Mouse (Mus musculus) midbrain, embryonic 15.5 days (tissue): ENCODE measurements at regions not wholly inside any gene's neighbourhood (a gene's known extent, or its start where the extent isn't known, plus 50 kb on each side); places are given as distances from the start of the nearest gene placed in this dataset.

Experiments used
- ATAC-seq: fragments of 200-750 bp; cut with Nextera tagmentation; replicated peaks from 2 replicates; pipeline ENCODE4 v1.8.0; 2017; ENCODE audit warnings: moderate TSS enrichment
- H3K27ac ChIP-seq: fragments of 300-500 bp; sonication (generic); 2 replicates; pipeline ENCODE4 v1.5.1; 2015; ENCODE audit warnings: mild to moderate bottlenecking, inconsistent platforms
- H3K27me3 ChIP-seq: fragments of 300-500 bp; sonication (generic); replicated peaks from 2 replicates; pipeline ENCODE4 v1.6.1; 2015; ENCODE audit warnings: inconsistent platforms
- H3K36me3 ChIP-seq: fragments of 300-500 bp; sonication (generic); replicated peaks from 2 replicates; pipeline ENCODE4 v1.6.1; 2015; ENCODE audit warnings: inconsistent platforms
- H3K4me1 ChIP-seq: fragments of 300-500 bp; sonication (generic); 2 replicates; pipeline ENCODE4 v1.6.1; 2015; ENCODE audit warnings: inconsistent platforms
- H3K4me2 ChIP-seq: fragments of 300-500 bp; sonication (generic); 2 replicates; pipeline ENCODE4 v1.6.1; 2015; ENCODE audit warnings: inconsistent platforms, mild to moderate bottlenecking, moderate library complexity
- H3K4me3 ChIP-seq: fragments of 300-500 bp; sonication (generic); 2 replicates; pipeline ENCODE4 v1.5.1; 2015; ENCODE audit warnings: mild to moderate bottlenecking, inconsistent platforms
- H3K9ac ChIP-seq: fragments of 300-500 bp; sonication (generic); 2 replicates; pipeline ENCODE4 v1.6.1; 2015; ENCODE audit warnings: mild to moderate bottlenecking, inconsistent platforms
- H3K9me3 ChIP-seq: fragments of 300-500 bp; sonication (generic); 2 replicates; pipeline ENCODE4 v1.6.1; 2016; ENCODE audit warnings: inconsistent platforms
- WGBS: fragments of 180-500 bp; shearing (Covaris S2); methylation state at CpG from one replicate; pipeline ENCODE4 v1.1.7; 2015; ENCODE audit warnings: mixed read lengths; 5-methylcytosine and 5-hydroxymethylcytosine counted together

GRCm38 (mm10) chr14:94860191-94860590 is 969.7 kb upstream of the Pcdh9 start:
- Histone ChIP-seq H3K36me3 (no peaks in the 10 kb centered on the region), H3K4me1 (no peaks in the 10 kb centered on the region), H3K27me3 (no peaks in the 10 kb centered on the region), H3K4me3 (no peak overlapping the region), H3K27ac (no peak overlapping the region), H3K4me2 (no peak overlapping the region), H3K9ac (no peak overlapping the region), H3K9me3 (no peaks in the 10 kb centered on the region)
- ATAC-seq, result no peak

- H3K9me3 ChIP-seq, result no peaks in the 10 kb centered on the region
- H3K27ac ChIP-seq, result no peak overlapping the region
- H3K4me1 ChIP-seq, result no peaks in the 10 kb centered on the region
- H3K4me3 ChIP-seq, result no peak overlapping the region
- H3K27me3 ChIP-seq, result no peaks in the 10 kb centered on the region
- no peaks in the 10 kb centered on the region for H3K36me3 ChIP-seq
- ATAC-seq, result no peak
- H3K9ac ChIP-seq, result no peak overlapping the region
- 54% methylated on average over 2 of the region's 2 CpGs for WGBS
- no peak overlapping the region for H3K4me2 ChIP-seq
These were observed 978.5 kb upstream of the Pcdh9 start for GRCm38 (mm10) chr14:94869011-94869410.

- Histone ChIP-seq H3K4me2 (no peak overlapping the region), H3K9ac (no peak overlapping the region), H3K9me3 (no peaks in the 10 kb centered on the region), H3K27ac (no peak overlapping the region), H3K4me3 (no peak overlapping the region), H3K4me1 (no peaks in the 10 kb centered on the region), H3K27me3 (no peaks in the 10 kb centered on the region), H3K36me3 (no peaks in the 10 kb centered on the region)
- WGBS, result 58% methylated on average over 3 of the region's 3 CpGs
- peak; percentile 76 for ATAC-seq
These were observed 995.0 kb upstream of the 4921530L21Rik start for GRCm38 (mm10) chr14:94886054-94886453.

DNA sequence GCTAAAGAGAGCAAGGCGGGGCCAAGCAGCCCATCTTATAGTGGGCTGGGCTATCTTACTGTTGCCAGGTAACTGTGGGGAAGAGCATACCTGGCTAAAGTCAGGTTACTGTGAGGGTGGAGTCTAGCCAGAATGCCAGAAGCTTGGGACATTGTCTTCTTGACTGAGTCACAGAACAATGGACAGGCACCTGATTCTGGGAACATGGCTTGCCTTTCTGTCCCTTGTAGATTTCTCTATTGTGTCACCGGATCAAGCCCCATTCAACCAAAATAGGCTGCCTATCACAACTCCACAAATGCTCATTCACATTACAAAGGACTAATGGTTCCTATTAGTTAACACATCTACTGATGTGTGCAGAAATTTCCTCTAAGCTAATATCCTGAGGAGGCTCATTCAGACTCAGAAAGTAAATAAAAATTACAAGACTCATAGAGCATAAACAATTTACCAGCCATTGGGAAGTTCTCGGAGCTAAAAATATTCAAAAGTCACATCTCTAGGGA is 985.7 kb upstream of the 4921530L21Rik start:
- H3K36me3 ChIP-seq, result no peaks in the 10 kb centered on the region
- H3K27ac ChIP-seq, result no peak overlapping the region
- ATAC-seq, result no peak
- no peak overlapping the region for H3K4me2 ChIP-seq
- H3K27me3 ChIP-seq, result no peaks in the 10 kb centered on the region
- no peak overlapping the region for H3K9ac ChIP-seq
- 77% methylated on average over 3 of the region's 3 CpGs for WGBS
- peaks cover 4% of the 10 kb centered on the region for H3K4me1 ChIP-seq
- H3K4me3 ChIP-seq, result no peak overlapping the region
- no peaks in the 10 kb centered on the region for H3K9me3 ChIP-seq

DNA sequence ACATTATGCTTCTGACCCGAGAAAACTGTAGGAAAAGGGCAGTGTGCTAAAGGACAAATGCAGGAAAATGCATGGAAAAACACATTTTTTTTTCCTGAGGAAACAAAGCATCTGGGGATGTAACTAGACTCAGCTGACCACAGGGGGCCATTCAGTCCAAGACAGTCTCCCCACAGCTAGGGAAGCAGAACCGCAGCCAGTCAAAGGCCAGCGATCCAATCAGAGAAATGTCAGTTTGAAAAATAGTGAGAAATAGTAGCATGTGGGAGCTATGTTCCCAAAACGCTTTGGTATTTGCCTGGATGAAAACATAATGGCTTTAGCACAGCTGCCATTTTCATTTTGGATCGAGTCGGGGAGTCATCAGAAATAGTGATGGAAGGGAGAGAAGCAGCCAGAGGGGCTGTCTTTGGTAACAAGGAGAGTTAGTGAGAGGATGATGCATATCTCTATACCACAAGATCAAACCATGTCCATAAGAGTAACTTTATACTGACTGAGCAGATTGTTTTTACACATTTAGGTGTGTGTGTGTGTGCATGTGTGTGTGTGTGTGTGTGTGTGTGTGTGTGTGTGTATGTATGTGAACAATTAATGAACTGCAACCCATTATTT is 982.3 kb upstream of the 4921530L21Rik start:
- no peaks in the 10 kb centered on the region for H3K27me3 ChIP-seq
- peak overlapping the region; percentile 25 for H3K4me2 ChIP-seq
- no peaks in the 10 kb centered on the region for H3K36me3 ChIP-seq
- no peak overlapping the region for H3K9ac ChIP-seq
- ATAC-seq, result peak; percentile 58; the same call in 1 of the 2 replicates
- H3K27ac ChIP-seq, result peak overlapping the region; percentile 47; the same call in 1 of the 2 replicates
- H3K4me1 ChIP-seq, result peaks cover 4% of the 10 kb centered on the region
- no peak overlapping the region for H3K4me3 ChIP-seq
- 20% methylated on average over 6 of the region's 6 CpGs for WGBS
- no peaks in the 10 kb centered on the region for H3K9me3 ChIP-seq

DNA sequence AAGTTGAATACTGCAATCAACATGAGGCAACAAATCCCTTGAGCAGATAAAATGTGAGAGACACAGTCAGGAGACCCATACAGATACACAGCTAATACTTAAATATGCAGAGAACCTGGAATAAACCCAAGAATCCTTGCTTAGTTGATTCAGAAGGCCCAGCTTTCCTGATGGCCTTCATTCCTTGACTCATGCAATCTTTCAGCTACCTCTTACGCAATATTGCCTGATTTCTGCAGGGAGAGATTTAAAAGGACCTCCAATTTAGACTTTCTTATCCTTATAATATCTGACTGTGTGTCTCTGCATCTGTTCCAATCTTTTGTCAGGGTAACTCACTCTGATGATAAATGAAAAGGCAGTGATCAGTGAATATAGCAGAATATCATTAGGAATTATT is 968.7 kb upstream of the 4921530L21Rik start:
- Histone ChIP-seq H3K36me3 (no peaks in the 10 kb centered on the region), H3K9me3 (no peaks in the 10 kb centered on the region), H3K4me3 (no peak overlapping the region), H3K4me1 (no peaks in the 10 kb centered on the region), H3K27me3 (no peaks in the 10 kb centered on the region), H3K4me2 (no peak overlapping the region), H3K27ac (no peak overlapping the region), H3K9ac (no peak overlapping the region)
- 90% methylated on average over 1 of the region's 1 CpGs for WGBS
- ATAC-seq, result no peak

DNA sequence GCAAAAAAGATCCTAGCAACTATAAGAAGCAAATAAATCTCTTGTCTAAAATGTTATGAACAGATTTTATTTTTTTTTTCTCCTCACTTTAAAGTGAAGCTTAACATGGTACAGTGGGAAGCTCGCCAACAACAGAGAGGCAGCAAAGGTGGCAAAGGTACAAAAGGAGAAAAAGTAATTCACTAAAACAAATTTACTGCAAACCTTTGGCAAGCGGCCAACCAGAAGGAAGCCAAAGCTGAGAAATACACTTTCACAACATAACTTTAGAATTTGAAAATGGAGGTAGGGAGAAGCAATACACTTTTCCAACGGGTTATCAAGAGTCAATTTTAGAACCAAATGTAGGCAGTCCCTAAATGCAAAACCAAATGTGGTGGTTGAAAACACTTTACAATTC is 939.6 kb upstream of the 4921530L21Rik start:
- Histone ChIP-seq H3K9ac (no peak overlapping the region), H3K36me3 (no peaks in the 10 kb centered on the region), H3K9me3 (no peaks in the 10 kb centered on the region), H3K27me3 (no peaks in the 10 kb centered on the region), H3K4me1 (no peaks in the 10 kb centered on the region), H3K4me2 (no peak overlapping the region), H3K27ac (no peak overlapping the region), H3K4me3 (no peak overlapping the region)
- no peak for ATAC-seq
- WGBS, result 80% methylated on average over 3 of the region's 3 CpGs
